Mouse (Mus musculus): ENCODE data around the gene Fbxw21.

The Fbxw21 gene

GRCm38 (mm10) chr9:109111101-109111500 lies 50.7 kb downstream of the Fbxw21 start:
- no peak for DNase-seq

GRCm38 (mm10) chr9:109110240-109110639 lies 51.6 kb downstream of the Fbxw21 start:
- DNase-seq, result no peak

- no peak for DNase-seq
Observed at GRCm38 (mm10) chr9:109107341-109107740, 54.5 kb downstream of the Fbxw21 start.

- no peak for DNase-seq
Observed at GRCm38 (mm10) chr9:109105648-109106047, 56.2 kb downstream of the Fbxw21 start.

- DNase-seq, result no peak
Observed at GRCm38 (mm10) chr9:109105011-109105410, 56.8 kb downstream of the Fbxw21 start.

- DNase-seq, result no peak
Observed at GRCm38 (mm10) chr9:109104083-109104482, 57.8 kb downstream of the Fbxw21 start.

- no peak for DNase-seq
Observed at GRCm38 (mm10) chr9:109103250-109103649, 58.6 kb downstream of the Fbxw21 start.

GRCm38 (mm10) chr9:109102541-109102940 lies 59.3 kb downstream of the Fbxw21 start:
- no peak for DNase-seq

- no peak for DNase-seq
Observed at GRCm38 (mm10) chr9:109101933-109102445, 59.9 kb downstream of the Fbxw21 start.

GRCm38 (mm10) chr9:109100307-109100928 lies 61.4 kb downstream of the Fbxw21 start:
- no peak for DNase-seq

- DNase-seq, result no peak
Observed at GRCm38 (mm10) chr9:109098969-109099368, 62.9 kb downstream of the Fbxw21 start.

GRCm38 (mm10) chr9:109098366-109098765 lies 63.5 kb downstream of the Fbxw21 start:
- no peak for DNase-seq

GRCm38 (mm10) chr9:109097831-109098230 lies 64.0 kb downstream of the Fbxw21 start:
- DNase-seq, result no peak

GRCm38 (mm10) chr9:109097291-109097690 lies 64.5 kb downstream of the Fbxw21 start:
- peak; percentile 19 for DNase-seq

GRCm38 (mm10) chr9:109096856-109097255 lies 65.0 kb downstream of the Fbxw21 start:
- DNase-seq, result peak; percentile 39

GRCm38 (mm10) chr9:109096251-109096661 lies 65.6 kb downstream of the Fbxw21 start:
- DNase-seq, result peak; percentile 26

- DNase-seq, result peak; percentile 89
Observed at GRCm38 (mm10) chr9:109095137-109095982, 66.5 kb downstream of the Fbxw21 start, which contains the start of gene Plxnb1. Gene Plxnb1, plus strand, starts transcription at chr9:109095389.

GRCm38 (mm10) chr9:109094553-109095136 lies 67.2 kb downstream of the Fbxw21 start:
- DNase-seq, result peak; percentile 72

- no peak for DNase-seq
Observed at GRCm38 (mm10) chr9:109093786-109094552, 67.9 kb downstream of the Fbxw21 start.

GRCm38 (mm10) chr9:109092799-109093198 lies 69.0 kb downstream of the Fbxw21 start:
- no peak for DNase-seq

GRCm38 (mm10) chr9:109091802-109092201 lies 70.0 kb downstream of the Fbxw21 start:
- DNase-seq, result no peak

GRCm38 (mm10) chr9:109090446-109090845 lies 71.4 kb downstream of the Fbxw21 start:
- DNase-seq, result no peak

Data from embryo, embryonic 11 days (tissue).